Mouse (Mus musculus) E14TG2a.4 (cell line): ENCODE measurements at regions not wholly inside any gene's neighbourhood (a gene's known extent, or its start where the extent isn't known, plus 50 kb on each side); places are given as distances from the start of the nearest gene placed in this dataset.

Source experiments
- H3K27me3 ChIP-seq: 2 replicates; pipeline ENCODE4 v1.6.1; 2014; ENCODE audit warnings: low read length, control low read depth; ENCODE audit not compliant: insufficient read depth
- H3K36me3 ChIP-seq: 2 replicates; pipeline ENCODE4 v1.6.1; 2014; ENCODE audit warnings: low read length, control low read depth; ENCODE audit not compliant: insufficient read depth
- H3K4me1 ChIP-seq: replicated peaks from 2 replicates; pipeline ENCODE4 v1.6.1; 2014; ENCODE audit warnings: low read depth, low read length, control low read depth
- H3K4me3 ChIP-seq: replicated peaks from 2 replicates; pipeline ENCODE4 v1.5.1; 2014; ENCODE audit warnings: mild to moderate bottlenecking, low read length
- H3K9me3 ChIP-seq: 2 replicates; pipeline ENCODE4 v1.6.1; 2014; ENCODE audit warnings: low read length, control low read depth
- CTCF ChIP-seq: conservative IDR thresholded peaks from 2 replicates; pipeline ENCODE4 v1.5.1; 2014; ENCODE audit warnings: low read length
- NANOG ChIP-seq: IDR thresholded peaks from 2 replicates; pipeline ENCODE4 v1.6.1; 2014; ENCODE audit warnings: borderline replicate concordance, low read length, mixed read lengths
- POU5F1 ChIP-seq: IDR thresholded peaks from 2 replicates; pipeline ENCODE4 v1.6.1; 2014; ENCODE audit warnings: low read length, borderline replicate concordance

DNA sequence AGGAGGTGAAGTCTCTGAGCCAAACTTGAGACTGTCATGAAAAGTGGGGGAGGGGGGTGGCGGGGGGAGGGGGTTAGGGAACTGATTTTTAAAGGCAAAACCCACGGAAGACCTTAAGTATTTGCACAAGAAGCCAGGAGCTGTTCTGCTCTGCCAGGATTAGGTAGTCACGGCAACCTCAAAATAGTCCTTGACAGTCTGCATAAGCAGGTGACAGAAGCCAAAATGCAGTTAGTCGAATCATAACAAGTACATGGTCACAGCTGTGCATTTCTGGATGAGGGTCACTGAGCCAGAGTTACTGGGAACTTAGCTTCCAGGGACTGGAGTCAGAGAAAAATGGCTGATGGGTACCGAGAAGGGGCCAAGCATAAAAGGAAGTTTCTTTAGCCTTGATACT lies 227.7 kb downstream of the Atp23 start:
- TF ChIP-seq NANOG (no peak), POU5F1 (no peak), CTCF (no peak)
- no peaks in the 10 kb centered on the region for H3K36me3 ChIP-seq
- no peak overlapping the region for H3K4me3 ChIP-seq
- peaks cover 17% of the 10 kb centered on the region for H3K9me3 ChIP-seq
- H3K4me1 ChIP-seq = peaks cover 4% of the 10 kb centered on the region; the same call in 1 of the 2 replicates
- H3K27me3 ChIP-seq = no peaks in the 10 kb centered on the region

DNA sequence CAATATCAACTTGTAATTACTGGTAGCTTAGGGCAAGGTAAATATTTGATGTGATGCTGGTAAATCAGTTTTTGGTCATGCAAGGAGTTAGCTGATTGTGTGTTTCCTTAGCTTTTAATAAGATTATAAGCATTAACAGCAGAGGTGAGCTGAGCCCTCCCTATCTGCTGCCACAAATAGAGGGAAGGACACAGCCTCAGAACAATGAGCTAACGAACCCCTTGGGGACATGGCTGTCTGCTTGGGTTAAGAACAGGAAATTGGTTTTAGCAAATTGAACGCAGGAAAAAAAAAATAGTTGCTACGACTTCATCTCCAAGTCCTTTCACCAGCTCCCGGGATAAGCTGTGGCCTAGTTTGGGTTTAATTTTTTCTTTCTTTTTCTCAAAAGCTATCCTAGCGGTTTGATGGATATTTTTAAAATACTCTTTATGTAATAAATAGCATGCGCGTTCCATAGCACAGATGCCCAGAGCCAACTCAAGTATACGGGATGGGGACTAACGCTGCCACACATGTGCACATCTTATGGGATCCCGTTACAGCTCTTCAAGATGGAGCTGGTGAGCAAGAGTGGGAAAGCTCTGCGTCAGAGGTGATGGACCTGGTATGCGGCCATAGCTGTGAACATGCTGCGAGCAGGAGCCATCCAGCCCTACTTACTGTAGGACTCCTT lies 236.6 kb downstream of the Atp23 start:
- no peaks in the 10 kb centered on the region for H3K36me3 ChIP-seq
- TF ChIP-seq POU5F1 (no peak), NANOG (no peak), CTCF (no peak)
- H3K4me3 ChIP-seq = no peak overlapping the region
- H3K9me3 ChIP-seq = no peaks in the 10 kb centered on the region
- no peaks in the 10 kb centered on the region for H3K27me3 ChIP-seq
- no peaks in the 10 kb centered on the region; the same call in 1 of the 2 replicates for H3K4me1 ChIP-seq

DNA sequence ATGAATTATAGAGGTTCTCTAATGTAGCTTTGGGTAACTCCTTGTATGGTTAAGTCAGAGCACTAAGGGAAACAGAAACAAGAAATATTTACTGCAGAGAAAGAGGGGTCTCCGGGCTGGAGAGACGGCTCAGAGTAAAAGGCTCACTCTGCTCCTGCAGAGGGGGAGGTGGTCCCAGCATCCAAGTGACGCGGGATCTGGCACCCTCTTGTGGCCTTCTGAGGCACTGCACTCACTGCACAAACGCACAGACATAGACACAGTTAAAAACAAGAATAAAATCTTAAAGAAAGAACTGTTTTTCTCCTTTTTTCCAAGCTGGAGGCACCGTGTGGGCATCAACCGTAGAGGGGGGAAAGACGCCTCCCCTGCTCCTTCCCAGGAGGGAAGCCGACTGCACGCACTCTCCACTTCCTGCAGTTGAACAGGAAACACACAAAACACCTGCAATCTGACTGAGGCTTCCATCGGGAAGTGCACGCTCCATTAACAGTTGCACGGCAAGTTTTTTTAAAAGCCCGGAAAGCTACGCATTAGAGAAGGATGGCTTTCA lies 237.6 kb downstream of the Atp23 start:
- Histone ChIP-seq H3K36me3 (no peaks in the 10 kb centered on the region), H3K27me3 (no peaks in the 10 kb centered on the region), H3K9me3 (no peaks in the 10 kb centered on the region), H3K4me1 (no peaks in the 10 kb centered on the region; the same call in 1 of the 2 replicates), H3K4me3 (peak overlapping the region; percentile 48; the same call in 1 of the 2 replicates)
- TF ChIP-seq POU5F1 = no peak
- TF ChIP-seq CTCF = peak; percentile 97
- no peak for TF ChIP-seq NANOG

DNA sequence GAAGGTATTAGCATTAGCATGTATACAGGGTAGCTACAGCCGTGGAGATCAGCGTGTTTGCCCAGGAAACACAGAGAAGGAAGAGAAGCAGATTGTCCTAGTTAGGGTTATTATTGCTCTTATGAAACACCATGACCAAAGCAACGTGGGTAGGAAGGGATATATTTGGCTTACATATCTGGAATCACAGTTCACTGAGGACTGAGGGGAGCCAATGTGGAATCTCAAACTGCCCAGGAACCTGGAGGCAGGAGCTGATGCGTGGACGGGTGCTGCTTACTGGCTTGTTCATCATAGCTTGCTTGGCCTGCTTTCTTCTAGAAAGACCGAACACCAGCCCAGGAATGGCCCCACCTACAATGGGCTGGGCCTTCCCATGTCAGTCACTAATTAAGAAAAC lies 238.4 kb downstream of the Atp23 start:
- Histone ChIP-seq H3K9me3 (no peaks in the 10 kb centered on the region), H3K4me1 (no peaks in the 10 kb centered on the region; the same call in 1 of the 2 replicates), H3K36me3 (no peaks in the 10 kb centered on the region), H3K27me3 (no peaks in the 10 kb centered on the region), H3K4me3 (no peak overlapping the region)
- no peak for TF ChIP-seq NANOG
- TF ChIP-seq CTCF = no peak
- TF ChIP-seq POU5F1 = no peak

DNA sequence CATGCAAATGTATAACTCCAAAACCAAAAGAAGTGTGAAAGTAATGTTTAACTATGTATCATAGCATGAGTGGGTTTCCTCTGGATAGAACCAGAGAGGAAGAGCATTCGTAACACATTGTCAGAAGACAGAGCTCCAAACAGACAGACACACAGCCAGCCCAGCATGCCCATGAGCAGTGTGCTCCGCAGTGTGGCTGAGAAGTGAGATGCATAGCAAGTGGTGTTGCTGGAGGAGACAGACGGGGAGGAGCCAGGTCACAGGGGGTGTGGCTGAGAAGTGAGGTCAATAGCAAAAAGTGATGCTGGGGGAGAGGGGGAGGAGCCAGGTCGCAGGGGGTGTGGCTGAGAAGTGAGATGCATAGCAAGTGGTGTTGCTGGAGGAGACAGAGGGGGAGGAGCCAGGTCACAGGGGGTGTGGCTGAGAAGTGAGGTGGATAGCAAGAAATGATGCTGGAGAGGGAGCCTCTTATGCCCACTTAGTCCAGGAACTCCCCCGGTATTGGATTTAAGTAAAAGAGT lies 240.0 kb downstream of the Atp23 start:
- no peaks in the 10 kb centered on the region; the same call in 1 of the 2 replicates for H3K4me1 ChIP-seq
- no peaks in the 10 kb centered on the region for H3K27me3 ChIP-seq
- H3K36me3 ChIP-seq = no peaks in the 10 kb centered on the region
- H3K4me3 ChIP-seq = no peak overlapping the region
- no peaks in the 10 kb centered on the region for H3K9me3 ChIP-seq
- TF ChIP-seq POU5F1 (no peak), CTCF (no peak), NANOG (no peak)

DNA sequence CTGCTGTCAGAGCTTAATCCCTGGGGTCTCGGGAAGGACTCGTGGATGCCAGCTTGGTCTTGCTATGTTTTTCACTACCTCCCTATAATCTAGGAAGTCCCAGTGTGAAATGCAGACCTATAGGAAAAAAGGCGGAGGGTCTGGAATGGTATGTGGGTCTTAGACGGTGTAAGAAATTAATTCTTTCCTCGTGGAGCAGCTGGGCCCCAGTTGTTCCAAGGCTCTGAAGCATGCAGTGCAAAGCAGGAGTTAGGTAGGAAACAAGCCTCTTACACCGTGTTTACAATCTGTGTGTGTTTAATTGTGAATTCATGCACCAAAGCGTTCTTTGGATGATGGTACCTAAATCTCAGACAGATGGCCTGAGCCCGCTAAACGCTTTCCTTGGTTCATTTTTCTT lies 241.1 kb downstream of the Atp23 start:
- Histone ChIP-seq H3K4me3 (no peak overlapping the region), H3K4me1 (no peaks in the 10 kb centered on the region; the same call in 1 of the 2 replicates), H3K36me3 (no peaks in the 10 kb centered on the region), H3K9me3 (no peaks in the 10 kb centered on the region), H3K27me3 (no peaks in the 10 kb centered on the region)
- TF ChIP-seq CTCF (no peak), NANOG (no peak), POU5F1 (no peak)

DNA sequence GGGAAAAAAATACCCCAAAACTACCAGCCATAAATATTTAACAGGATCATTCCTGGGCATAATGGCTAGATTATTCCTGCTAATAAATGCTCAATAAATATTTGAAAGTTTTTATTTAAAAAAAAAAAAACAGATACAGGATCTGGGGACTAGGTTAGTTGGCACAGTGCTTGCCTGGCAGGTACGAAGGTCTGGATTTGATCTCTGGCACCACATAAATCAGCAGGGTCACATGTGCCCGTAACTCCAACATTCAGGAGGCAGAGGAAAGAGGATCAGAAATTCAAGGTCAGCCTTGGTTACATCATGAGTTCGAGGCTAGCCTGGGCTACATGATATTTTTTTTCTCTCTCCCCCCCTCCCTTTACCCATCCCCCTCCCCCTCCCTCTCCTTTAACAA lies 248.5 kb downstream of the Atp23 start:
- Histone ChIP-seq H3K9me3 (no peaks in the 10 kb centered on the region), H3K27me3 (no peaks in the 10 kb centered on the region), H3K4me1 (no peaks in the 10 kb centered on the region), H3K4me3 (no peak overlapping the region), H3K36me3 (no peaks in the 10 kb centered on the region)
- TF ChIP-seq NANOG = no peak
- TF ChIP-seq POU5F1 = no peak
- TF ChIP-seq CTCF = no peak

DNA sequence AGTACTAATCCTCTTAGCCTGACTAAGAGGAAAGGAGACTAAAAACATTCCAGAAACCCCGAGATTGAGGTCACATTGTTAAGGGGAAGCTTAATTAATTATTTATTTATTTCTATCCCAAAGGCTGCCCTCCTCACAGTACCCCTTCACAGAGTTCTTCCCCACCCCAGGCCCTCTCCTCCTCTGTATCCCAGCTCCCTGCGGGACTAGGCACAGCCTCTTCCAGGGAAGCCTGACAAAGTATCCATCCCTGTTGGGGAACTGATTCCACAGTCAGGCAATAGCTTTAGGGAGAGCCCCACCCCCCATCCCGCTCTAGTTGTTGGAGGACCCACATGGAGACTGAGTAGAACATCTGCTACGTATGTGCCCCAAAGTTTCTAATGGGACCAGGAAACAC lies 254.6 kb downstream of the Atp23 start:
- H3K9me3 ChIP-seq = no peaks in the 10 kb centered on the region
- no peaks in the 10 kb centered on the region for H3K36me3 ChIP-seq
- TF ChIP-seq CTCF (no peak), POU5F1 (no peak), NANOG (no peak)
- H3K27me3 ChIP-seq = no peaks in the 10 kb centered on the region
- H3K4me1 ChIP-seq = no peaks in the 10 kb centered on the region
- H3K4me3 ChIP-seq = no peak overlapping the region
